Mouse (Mus musculus) spleen, adult 12 weeks (tissue): Measurements from ENCODE around the gene Cox6a2.

Experiments used
- DNase-seq: peaks from one replicate; pipeline ENCODE4 v3.0.0; 2022; ENCODE audit warnings: low spot score

Cox6a2 gene

DNA sequence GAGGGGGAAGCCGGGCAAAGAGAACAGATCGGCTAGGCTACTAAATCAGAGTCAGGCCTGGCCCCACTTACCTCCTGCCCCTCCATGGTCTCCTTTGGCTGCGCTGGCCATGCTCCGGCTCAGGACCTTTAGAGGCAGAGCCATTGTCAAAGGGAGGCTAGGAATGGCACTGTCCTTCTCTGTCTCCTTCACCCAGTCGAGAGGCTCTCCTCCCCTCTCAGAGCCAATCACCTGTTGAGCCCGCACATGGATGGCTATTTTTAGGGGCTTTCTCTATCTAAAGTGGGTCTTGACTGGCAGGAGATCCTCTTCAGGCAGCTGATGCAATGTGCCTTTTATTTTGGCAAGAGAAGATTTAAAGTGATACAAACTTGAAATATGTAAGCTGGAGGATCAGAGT is at the start of gene Cox6a2:
Gene Cox6a2 (minus strand): TSS at position 236 of the 400 bp plus-strand sequence.
- DNase-seq, result no peak

DNA sequence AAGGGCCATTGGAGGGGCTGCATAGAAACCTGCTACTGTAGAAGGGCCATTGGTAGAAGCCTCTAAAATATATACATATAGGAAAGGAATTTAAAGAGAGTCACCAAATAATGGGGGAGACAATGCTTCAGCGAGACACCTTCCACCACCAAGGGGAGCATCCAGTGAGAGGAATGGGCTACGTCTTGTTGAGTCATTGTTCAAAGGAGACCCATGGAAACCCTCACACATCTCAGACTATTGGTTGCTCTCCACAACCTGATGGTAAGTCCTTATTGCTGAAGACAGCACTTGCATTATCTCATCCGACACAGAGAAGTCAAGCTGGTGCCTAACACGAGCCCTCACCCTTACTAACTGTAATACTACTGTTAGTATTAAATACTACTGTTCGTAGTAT is 49.6 kb upstream of the Cox6a2 start:
- no peak for DNase-seq

DNA sequence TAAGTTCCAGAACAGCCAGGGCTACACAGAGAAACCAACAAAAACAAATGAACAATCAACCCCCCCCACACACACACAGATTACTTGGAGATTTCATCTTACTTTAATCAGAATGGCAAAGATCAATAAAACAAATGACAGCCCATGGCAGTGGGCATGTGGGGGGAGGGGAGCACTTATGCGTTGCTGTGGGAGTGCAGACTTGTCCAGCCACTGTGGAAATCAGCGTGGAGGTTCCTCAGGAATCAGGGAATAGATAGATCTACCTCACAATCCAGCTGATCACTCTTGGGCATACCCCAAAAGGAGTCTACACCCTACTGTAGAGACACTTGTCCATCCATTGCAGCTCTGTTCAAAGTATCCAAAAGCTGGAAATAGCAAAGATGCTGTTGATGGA is 48.8 kb upstream of the Cox6a2 start:
- no peak for DNase-seq

DNA sequence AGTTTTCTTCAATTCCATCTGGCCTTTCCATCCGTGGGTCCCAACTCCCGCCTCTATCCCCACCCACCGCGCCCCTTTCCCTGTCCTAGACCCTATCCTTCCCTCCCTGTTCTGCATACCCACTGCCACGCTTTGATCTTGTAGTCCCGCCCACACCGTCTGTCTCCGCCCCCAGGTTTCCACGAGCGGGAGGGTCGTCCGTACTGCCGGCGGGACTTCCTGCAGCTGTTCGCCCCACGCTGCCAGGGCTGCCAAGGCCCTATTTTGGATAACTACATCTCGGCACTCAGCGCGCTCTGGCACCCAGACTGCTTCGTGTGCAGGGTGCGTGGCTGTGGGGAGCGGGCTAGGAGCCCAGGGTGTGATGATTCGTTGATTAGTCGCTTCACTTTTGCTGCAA is 46.4 kb upstream of the Cox6a2 start:
- no peak for DNase-seq

DNA sequence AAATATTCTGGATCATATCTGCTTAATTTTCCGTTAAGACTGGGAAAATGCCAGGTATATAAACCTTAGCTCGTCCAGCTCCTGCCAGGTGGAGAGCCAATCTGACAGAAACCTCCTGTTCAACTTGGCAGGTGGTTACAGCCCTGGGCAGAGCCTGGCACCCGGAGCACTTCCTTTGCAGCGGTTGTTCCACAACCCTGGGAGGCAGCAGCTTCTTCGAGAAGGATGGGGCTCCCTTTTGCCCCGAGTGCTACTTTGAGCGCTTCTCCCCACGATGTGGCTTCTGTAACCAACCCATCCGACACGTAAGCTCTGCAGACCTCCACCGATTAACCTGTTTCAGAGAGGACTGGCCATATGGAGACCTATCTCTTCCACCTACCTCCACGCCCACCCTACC is 45.8 kb upstream of the Cox6a2 start:
- no peak for DNase-seq

DNA sequence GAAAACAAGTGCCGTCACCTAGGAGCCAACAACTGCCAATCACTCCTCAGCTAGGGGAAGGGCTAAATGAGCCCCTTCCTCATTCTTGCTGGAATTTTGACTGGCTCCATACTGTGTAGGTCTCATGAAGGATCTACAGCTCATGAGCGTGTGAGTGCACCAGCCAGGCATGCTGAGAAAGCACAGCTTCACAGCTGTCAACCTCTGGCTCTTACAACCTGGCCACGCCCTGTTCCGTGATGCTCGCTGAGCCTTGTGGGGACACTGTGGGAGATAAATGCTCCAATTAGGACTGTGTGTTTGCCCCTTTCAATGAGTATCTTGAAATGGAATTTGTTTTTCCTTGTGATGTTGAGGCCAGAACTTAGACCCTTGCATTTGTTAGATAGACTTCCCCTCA is 43.8 kb upstream of the Cox6a2 start:
- no peak for DNase-seq

DNA sequence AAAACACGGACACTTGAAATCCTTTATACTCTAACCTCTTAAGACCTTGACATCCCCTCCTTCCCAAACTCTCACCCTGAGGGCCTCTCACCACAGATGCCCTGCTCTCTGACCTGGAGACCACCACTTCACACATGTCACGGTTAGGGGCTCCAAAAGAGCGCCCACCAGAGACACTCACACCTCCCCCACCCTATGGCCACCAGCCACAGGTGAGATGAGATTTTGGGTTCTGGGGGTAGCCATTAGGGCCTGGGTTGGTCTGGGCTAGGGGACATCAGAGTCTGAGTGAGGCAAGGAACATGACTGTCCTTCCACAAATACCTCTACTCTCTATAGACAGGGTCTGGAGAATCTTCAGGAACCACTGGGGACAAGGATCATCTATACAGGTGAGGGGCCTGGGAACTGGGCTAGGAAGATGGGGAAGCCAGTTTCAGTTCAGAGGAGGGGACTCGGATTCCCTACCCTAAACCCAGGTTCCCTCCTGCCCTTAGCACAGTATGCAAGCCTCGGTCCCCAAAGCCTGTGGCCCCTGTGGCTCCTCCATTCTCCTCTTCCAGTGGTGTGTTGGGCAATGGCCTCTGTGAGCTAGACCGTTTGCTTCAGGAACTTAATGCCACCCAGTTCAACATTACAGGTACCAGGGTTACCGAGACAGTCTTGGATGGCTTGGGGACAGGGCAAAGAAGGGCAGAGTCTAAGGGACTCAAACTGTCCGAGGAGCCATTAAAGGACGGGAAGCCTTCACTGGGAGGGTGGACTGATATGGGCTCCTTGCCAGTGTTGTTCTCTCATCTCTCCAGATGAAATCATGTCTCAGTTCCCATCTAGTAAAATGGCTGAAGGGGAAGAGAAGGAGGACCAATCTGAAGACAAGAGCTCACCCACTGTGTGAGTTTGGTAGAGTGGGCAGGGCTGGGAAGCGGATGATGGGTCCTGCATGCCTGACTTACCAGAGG is 42.2 kb upstream of the Cox6a2 start:
- no peak for DNase-seq

DNA sequence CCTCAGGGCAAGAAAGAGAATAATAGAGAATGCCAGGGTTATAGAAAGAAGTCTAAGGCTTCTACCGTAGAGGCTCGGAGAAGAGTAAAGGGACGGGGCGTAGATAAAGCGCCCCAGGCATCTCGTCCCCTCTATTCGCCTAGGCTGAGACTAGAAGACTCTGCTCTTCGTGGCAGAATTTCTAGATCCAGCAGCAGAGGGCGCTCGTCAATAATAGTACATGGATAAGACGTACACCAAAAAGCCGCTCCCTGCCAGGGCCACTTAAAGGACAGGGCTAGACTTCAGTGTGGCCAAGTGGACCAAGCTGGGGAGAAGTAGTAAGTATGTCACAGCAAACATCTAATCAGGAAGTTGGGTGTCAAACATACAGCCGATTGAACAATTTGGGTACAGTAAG is 41.3 kb upstream of the Cox6a2 start:
- peak; percentile 70 for DNase-seq

DNA sequence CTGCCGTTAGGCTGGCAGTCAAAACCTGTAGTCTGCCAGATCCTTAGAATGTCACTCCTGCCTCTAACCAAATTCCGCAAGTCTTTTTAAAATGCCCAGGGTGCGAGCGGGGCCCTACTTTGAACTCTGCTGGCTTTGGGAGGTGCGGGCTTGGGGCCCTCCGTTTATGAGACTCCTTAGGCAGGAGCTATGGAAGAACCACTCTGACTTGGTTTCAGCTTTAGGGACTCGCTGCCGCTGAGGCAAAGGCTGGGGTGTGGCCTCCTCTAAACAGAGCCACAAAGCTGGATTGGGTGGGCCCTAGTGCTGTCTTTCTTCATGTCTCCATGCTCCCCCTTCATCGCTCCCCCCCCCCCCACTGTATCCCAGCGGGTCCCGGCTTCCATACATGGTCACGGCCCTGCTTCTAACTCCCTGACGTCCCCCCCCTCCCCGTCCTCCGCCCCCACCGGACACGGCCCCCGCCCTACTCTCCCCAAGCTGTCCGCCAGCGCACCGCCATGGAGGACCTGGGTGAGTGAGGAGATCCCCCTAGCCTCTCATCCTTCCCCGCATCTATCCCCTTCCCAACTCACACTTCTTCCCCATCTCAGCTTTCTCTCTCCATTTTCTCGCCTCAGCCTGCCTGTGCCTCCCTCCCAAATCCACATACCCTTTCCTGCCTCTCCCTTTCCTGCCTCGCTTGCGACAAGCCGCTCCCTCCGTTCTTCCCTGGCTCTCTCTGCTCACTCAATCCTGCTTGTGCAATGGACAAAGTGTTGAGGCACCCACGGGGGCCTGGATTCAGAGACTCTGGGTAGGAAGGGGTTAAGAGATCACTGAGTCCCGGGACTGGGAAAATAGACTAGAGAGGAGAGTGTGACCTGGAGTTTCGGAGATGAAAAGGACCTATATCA is 40.6 kb upstream of the Cox6a2 start, which contains the start of gene Tgfb1i1:
Gene Tgfb1i1 (plus strand): TSS at position 317 of the 896 bp plus-strand sequence.
- DNase-seq, result no peak

DNA sequence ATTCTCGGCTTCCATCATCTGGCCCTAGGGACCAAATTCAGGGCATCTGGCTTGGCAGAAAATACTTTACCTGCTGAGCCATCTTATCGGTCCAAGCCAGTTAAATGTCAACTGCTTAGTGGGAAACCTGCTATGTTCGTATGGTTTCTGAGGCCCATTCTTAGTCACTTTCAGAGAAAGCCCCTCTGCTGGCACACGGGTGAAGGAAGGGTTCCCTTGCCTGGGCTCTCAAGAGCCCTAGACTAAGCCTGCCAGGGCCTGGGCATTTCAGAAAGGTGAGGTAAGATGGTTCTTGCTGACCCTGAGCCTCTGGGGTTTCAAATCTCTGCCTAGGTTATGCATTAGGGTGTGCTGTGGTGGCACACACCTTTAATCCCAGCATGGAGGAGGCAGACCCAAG is 39.4 kb upstream of the Cox6a2 start:
- DNase-seq, result no peak

DNA sequence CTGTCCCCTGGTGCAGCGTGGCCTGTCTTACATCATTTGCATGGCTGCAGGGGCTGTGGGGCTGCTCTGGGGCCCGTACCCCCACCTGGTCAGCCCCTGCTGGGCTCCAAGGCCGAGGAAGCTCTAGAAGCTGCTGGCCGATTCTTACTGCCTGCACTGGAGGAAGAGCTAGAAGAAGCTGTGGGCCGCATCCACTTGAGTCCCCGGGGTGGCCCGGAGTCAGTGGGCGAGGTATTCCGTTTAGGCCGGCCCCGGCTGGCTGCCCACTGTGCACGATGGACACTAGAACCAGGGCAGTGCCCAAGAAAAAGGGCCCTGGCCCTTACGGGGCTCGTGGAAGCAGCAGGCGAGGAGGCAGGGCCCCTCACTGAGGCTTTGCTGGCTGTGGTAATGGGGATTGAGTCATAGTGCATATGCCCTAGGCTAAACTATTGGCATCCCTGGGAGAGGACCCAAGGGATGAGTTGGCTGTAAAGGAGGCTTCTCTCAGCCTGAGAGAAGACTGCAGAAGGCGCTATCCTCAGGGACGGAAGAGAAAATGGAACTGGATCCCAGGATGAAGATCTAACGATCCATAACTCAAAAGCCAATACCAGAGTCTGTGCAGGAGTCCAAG is 38.3 kb upstream of the Cox6a2 start:
- DNase-seq, result no peak

DNA sequence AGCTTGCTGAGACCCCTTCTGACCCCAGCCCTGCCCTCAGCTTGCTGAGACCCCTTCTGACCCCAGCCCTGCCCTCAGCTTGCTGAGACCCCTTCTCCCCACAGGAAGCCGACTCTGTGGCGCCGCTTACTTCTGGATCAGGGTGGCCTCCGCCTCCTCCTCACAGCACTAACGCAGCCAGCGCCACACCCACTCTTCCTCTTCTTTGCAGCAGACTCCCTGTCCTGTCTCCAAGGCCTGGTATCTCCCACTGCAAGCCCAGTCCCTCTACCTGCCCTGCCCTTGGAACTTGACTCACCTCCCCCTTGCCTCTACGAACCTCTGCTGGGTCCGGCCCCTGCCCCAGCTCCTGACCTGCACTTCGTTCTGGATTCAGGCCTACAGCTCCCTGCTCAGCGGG is 37.7 kb upstream of the Cox6a2 start:
- DNase-seq, result no peak

DNA sequence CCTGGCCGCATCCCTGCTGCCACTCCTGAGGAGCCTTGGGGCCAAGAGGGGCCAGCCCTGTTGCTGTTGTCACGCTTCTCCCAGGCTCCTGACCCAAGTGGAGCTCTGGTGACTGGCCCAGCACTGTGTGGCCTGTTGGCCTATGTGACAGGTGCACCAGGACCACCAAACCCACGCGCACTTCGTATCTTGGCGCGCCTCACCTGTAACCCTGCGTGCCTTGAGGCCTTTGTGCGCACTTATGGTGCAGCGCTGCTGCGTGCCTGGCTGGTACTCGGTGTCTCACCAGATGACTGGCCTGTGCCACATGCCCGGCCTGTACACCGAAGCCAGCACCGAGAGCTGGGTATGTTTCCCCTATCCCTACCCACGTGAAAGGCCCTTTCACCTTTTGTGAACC is 36.1 kb upstream of the Cox6a2 start:
- no peak for DNase-seq

DNA sequence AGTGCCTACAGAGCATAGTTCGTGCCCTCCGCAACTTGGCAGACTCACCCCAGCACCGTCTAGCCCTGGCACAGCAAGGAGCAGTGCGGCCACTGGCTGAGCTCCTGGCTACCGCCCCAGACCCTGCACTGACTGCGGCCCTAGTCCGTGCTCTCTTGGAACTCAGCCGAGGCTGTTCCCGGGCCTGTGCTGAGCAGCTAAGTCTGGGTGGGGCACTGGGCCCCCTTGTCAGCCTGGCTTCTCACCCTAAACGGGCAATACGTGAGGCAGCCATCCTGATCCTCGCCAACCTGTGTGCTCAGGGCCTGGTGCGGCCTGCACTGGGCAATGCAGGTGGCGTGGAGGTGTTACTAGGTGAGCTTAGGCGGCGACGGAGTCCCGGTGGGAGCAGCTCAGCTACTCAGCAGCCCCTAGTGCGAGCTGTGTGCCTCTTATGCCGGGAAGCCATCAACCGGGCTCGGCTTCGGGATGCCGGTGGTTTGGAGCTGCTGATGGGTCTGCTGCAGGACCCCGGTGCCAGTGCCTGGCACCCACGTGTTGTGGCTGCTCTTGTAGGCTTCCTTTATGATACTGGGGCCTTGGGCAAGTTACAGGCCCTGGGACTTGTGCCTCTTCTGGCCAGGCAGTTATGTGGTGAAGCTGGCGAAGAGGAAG is 34.1 kb upstream of the Cox6a2 start:
- DNase-seq, result no peak

DNA sequence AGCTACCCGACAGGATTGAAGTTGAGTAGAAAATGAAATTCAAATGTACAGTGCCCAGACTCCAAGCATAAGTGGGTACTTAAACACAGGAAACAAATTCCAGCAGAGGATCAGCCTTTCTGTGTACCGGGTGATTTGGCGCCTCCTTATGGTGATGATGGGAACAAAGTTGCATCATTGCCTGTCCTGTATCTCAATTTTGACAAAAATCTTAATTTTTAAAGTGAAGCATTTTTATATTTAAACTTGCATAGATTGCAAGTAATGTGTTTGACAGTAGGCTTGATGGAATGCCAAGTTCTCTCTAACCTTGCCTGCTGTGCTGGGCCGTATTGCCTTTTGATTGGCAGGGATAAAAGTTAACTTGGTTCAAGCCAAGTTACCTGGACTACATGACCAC is 32.8 kb upstream of the Cox6a2 start:
- peak; percentile 43 for DNase-seq

DNA sequence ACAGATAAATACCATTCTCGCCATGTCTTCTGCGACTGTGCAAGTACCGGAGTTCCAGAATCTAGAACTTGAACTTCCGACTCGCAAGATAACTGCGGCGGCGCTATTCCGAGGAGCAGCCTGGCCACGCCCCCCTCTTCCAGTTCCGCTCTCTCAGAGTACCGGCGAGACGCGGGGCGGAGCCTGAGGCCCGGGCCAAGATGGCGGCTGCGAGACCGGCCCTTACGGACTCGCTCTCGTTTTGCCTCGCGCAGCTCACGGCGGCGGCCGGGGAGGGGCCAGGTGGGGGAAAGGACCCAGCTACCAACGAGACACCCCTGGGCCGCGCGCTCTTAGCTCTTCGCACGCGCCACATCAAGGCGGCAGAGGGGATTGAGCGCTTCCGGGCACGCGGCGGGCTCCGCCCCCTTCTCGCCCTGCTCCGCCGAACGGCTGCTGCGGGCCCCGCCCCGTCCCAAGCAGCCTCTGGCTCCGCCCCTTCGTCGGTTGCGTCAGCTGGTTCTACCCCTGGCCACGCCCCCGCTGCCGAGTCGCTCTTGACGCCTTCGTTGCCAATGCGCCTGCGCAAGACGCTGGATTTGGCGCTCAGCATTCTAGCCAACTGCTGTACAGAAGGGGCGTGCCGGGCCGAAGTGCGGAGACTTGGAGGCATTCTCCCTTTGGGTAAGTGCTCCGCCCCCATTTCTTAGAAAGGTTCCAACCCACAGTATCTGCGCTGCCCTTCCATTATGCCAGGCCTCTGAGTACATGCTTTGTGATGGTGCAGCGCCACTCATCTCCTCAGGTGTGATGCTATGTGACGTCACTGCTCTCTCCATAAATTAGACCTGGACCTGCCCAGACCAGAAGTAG is 32.0 kb upstream of the Cox6a2 start, which contains the start of gene 9130023H24Rik:
Gene 9130023H24Rik (minus strand): TSS at position 105 of the 852 bp plus-strand sequence.
- peak; percentile 100 for DNase-seq

DNA sequence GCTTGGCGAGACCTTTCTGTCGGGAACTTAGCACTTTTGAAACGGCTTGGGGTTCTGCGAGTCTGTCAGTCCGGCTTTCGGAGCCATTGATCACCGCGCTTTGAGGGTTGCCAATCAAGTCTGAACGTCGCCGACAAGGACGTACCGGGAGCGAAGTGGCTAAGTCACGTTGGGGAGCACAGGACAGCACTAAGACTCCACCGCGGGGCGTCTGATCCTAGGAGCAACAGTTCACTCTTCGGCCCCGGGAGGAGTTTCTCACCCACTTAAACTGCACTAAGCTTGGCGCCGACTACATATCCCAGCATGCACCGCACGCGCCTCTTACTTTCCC is 31.4 kb upstream of the Cox6a2 start:
- no peak for DNase-seq

DNA sequence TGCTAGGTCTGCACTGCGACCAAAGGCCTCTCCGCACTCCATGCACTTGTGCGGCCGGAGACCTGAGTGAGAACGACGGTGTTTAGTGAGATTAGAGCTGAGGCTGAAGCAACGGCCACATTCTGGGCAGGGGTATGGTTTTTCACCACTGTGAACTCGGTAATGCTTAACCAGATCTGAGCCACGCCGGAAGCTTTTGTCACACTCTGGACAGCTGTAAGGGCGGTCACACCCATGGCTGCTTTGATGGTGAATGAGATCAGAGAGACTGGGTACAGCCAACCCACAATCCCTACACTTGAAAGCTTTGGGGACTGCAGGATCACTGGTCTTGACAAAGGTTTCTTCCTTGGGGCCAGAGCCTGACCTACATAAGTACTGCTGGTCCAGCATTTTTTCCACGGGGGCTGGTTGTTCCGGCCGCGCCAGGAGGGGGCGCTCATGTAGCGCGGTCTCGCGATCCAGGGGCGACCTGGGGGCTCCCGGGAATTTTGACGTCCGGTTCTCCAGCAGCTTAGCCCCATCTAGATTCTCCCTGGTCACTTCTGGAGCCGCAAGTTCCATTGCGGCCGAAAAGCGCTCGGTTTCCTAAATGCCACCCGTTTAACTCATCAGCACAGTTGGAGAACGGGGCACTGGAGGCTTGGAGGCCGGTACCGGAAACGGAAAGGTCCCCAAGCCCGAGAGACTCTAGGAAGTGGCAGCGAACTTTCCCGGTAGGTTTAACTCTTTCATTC is 30.8 kb upstream of the Cox6a2 start, which contains the start of gene Armc5:
Gene Armc5 (plus strand): TSS at position 487 of the 737 bp plus-strand sequence.
- peak; percentile 78 for DNase-seq

DNA sequence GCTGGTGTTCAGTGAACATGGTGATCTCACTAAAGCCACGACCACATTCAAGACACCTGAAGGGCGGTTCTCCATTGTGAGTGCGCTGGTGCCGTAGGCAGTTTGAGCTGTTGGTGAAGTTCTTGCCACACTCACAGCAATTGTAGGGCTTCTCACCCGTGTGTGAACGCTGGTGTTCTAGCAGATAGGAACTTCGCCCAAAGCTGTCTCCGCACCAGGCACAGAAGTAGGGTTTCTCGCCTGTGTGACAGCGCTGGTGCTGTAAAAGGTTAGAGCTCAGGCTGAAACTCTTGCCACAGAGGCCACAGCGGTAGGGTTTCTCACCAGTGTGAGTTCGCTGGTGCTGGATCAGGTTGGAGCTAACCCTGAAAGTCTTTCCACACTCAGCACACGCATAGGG is 30.2 kb upstream of the Cox6a2 start:
- DNase-seq, result no peak

DNA sequence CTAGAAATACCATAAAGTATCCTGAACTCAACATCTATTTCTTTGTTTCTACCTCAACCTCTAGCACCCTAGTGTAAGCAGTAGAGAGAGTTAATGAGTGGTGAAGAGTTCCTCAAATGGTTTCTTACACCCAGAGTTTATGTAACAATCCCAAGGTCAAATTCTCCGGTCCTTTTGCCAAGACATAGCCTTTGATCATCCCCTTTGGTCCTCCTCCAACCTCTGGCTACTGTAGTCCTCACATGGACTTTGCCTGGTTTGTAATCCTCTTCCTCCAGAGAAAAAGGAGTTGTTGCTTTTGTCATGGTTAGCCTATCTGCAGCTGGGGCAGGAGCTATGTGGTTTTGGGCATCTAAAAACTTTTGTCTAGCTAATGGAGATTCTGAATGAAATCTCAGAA is 29.3 kb upstream of the Cox6a2 start:
- DNase-seq, result no peak
